Mouse (Mus musculus) spleen, adult 12 weeks (tissue): ENCODE data around the gene Tmed5.
"Not testable (repeated sequence)": the region's sequence is repeated elsewhere in the genome, so short reads cannot be mapped to it uniquely, and the experiment has no call there.

ENCODE experiments used
- DNase-seq: peaks from one replicate; pipeline ENCODE4 v3.0.0; 2022; ENCODE audit warnings: low spot score

Gene Tmed5

DNA sequence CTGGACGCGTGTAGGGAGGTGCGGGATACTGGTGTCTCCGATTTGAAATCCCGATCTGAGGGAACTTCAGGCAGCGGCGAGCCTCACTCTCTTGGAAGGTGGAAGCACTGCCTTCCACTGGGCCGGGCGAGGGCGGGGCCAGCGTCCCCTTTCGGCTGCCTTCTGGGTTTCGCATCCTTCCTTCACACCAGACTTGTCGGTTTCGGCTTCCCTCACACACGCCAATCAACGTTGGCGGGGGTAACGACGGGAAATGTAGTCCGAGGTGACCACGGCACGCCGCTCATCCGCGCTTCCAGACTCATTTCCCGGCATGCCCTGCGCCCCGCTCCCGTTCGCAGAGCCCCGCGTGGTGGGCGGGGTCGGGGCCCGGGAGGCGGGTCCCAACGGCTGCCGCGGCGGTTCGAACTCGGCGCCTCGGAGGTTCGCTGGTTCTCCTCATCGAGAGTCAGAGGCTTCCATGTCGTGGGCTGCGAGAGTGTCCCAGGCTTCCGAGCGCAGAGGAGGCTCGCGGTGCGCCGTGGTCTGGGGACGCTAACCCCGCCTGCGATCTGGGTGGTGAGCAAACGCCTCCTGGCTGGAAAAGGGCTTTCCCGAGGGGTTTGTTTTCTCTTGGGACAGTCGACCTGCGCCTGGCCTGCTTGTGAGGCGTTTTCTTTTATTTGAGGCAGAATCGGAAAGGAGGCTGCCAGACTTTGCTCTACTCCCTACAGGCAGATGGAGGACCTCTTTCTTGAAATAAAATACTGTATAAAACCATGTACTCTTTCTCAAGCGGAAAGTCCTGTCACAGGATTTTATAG is at the start of gene Tmed5, which contains the start of gene Ccdc18:
Tmed5 (minus strand) TSS at position 180 of the 803 bp plus-strand sequence.
Ccdc18 (plus strand) TSS at position 435 of the 803 bp plus-strand sequence.
- peak; percentile 98 for DNase-seq

- DNase-seq = peak; percentile 22
Observed at GRCm38 (mm10) chr5:108163695-108164094, 31.3 kb upstream of the Tmed5 start.

- DNase-seq = no peak
Observed at GRCm38 (mm10) chr5:108160796-108161195, 28.4 kb upstream of the Tmed5 start.

DNA sequence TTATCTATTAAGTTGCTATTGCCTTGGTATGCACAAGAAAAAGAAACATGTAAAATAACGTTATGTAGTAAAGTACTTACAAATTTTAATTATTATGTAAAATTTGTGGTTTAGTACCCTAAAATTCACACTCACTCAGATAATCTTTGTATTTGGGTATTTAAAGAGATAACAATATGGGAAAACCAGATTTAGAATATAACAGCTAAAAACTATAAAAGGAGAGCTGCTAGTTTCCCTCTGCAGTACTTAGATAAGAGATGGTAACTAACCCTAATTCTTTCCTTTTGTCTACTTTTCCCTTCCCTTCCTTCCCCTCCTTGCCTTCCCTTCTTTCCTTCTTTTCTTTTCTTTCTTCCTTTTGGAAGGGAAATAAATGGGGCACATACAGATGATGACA is 20.2 kb upstream of the Tmed5 start:
- DNase-seq = no peak

DNA sequence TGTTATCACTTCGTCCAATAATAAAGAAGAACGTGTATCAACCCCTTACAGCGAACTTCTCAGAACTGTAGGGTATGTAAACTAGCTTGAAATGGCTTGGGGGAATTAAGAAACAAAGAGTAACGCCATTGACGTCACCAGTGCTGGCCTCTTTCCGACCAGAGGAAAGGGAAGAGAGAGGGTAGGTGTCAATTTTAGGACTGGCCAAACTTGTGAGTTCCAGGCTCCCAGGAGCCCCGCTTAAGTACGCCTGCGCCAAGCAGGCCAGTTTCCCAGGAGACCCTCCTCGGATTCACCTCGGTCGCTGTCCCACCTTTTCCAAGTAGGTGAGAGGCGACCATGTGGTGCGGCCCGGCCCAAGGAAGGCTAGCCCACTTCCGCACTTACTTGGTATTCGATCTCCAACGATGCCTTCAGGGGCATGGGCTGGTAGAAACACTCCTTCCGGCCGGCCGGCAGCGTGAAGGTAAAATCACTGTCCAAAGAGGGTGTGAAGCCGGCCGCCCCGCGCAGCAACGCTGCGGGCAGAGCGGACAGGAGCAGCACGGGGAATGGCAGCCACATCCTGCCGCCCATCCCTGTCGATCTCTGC is 475 bp downstream of the Tmed5 start:
- DNase-seq = no peak

- DNase-seq = no peak
Observed at GRCm38 (mm10) chr5:108120221-108120900, 12.1 kb downstream of the Tmed5 start.

DNA sequence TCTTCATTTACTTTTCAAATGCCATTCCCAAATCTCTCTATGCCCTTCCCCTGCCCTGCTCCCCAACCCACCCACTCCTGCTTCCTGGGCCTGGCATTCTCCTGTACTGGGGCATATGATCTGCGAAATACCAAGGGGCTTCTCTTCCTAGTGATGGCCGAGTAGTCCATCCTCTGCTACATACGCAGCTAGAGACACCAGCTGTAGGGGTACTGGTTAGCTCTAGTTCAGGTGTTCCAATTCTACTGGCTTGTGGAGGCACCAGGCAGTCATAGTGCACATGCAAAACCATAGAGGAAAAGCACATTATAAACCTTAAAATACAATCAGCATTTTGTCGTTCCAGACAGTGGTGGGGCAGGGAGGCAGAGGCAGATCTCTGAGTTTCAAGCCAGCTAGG is 14.7 kb downstream of the Tmed5 start:
- no peak for DNase-seq

DNA sequence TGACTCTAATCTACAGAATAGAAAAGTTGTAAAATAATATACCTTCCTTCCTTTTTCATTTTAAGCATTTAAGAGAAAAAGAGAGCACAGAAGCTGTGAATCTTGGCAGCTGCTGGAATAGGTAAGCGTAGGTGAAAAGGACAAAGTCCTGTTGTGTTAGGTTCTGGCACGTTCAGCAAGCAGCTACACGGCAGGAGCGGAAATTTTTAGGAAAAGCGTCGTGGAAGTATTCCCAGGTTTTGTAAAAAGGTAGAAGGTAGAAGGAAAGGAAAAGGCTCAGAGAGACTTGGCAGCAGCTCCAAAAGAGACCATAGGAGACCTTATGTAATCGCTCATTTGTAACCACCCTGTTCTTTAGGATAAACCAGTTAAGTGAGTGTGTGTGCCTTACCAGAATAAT is 23.1 kb downstream of the Tmed5 start:
- no peak for DNase-seq

DNA sequence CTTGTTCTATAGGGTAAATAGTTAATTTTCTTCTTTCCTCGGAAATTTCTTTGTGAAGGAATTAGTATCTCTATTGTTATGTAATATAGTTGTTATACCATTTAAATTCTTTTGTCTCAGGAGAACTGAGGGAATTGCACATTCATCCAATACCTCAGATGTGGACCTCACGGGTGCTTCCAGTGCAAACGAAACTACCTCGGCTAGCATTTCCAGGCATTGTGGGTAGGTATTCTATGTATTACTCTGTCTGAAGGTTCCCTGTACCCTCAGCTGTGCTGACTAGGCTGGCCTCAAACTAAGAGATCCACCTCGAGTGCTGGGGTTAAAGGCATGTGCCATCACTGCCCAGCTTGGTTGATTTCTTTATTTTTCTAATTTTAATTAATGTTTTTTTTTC is 28.1 kb downstream of the Tmed5 start:
- DNase-seq = no peak

DNA sequence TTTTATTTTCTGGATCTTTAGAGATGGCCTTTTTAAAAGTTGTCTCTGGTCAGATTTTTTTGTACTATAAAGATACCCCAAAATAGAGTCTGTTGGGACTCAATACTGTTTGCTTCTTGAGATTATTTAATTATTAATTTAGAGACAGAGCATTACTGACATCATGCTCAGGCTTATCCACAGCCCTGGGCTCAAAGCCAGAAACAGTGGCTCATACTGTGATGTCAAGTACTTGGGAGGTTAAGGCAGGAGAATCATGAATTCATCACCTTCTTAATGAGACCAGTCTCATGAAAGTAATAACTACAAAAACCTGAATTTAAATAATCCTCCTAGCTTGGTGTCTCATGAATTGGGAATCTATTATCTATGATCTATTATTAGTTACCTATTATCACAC is 32.2 kb downstream of the Tmed5 start:
- DNase-seq = no peak

GRCm38 (mm10) chr5:108097676-108098075 is 34.7 kb downstream of the Tmed5 start:
- no peak for DNase-seq

DNA sequence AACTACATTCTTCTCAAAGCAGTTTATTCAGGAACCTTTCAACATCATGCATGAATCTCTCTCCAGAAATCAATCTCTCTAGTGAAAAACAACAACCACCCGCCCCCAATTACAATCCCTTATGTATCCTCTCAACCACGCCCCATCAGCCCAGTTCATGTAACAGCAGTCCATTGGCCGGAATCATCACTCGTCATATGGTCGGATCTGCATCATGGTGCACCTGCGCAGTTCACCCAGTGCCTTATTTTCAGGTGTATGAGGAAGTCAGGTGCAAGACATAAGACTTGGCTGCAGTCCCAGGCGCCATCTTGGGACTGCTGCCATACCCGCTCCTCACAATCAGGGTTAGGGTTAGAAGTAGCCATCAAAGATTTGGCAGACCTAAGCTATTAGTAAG is 39.7 kb downstream of the Tmed5 start:
- DNase-seq = not testable (repeated sequence)

GRCm38 (mm10) chr5:108085440-108085839 is 47.0 kb downstream of the Tmed5 start:
- no peak for DNase-seq

- no peak for DNase-seq
Observed at GRCm38 (mm10) chr5:108082380-108082779, 50.0 kb downstream of the Tmed5 start.

- no peak for DNase-seq
Observed at GRCm38 (mm10) chr5:108079603-108080002, 52.8 kb downstream of the Tmed5 start.

GRCm38 (mm10) chr5:108076833-108077540 is 55.4 kb downstream of the Tmed5 start:
- no peak for DNase-seq

- DNase-seq = no peak
Observed at GRCm38 (mm10) chr5:108076241-108076640, 56.2 kb downstream of the Tmed5 start.

- no peak for DNase-seq
Observed at GRCm38 (mm10) chr5:108072301-108072700, 60.1 kb downstream of the Tmed5 start.

- DNase-seq = peak; percentile 91
Observed at GRCm38 (mm10) chr5:108065465-108066411, 66.7 kb downstream of the Tmed5 start, which contains the start of gene Mtf2. TSS of gene Mtf2 (plus strand) at chr5:108065674.

GRCm38 (mm10) chr5:108060413-108060812 is 72.0 kb downstream of the Tmed5 start:
- no peak for DNase-seq
